Mouse (Mus musculus): ENCODE measurements at regions not wholly inside any gene's neighbourhood (a gene's known extent, or its start where the extent isn't known, plus 50 kb on each side); places are given as distances from the start of the nearest gene placed in this dataset.

GRCm38 (mm10) chr12:26143411-26143810, 271.6 kb downstream of the Rnf144a start:
- DNase-seq (ENCODE audit: low read depth, low spot score) = no peak

DNA sequence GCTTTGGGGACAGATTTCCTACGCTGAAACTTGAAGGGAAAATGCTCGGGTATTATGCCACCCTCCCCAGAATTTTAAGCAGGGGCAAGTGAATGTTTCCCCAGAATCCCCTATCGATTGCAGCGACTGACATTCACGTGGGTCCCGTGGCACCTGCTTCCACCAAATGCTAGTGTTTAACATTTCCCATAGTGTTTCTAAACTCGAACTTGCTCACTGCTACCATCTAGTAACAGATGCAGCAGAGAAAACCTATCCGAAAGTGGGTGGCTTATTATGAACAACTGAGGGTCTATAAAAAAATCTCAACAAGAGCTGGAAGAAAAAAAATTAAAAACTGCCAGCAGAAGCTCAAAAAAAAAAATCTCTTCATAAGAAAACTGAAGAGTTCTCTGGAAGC, 284.2 kb downstream of the Rnf144a start:
- DNase-seq (ENCODE audit: low read depth, low spot score) = peak; percentile 85

GRCm38 (mm10) chr12:26130011-26130410, 285.0 kb downstream of the Rnf144a start:
- no peak for DNase-seq (ENCODE audit: low read depth, low spot score)

GRCm38 (mm10) chr12:26129511-26129910, 285.5 kb downstream of the Rnf144a start:
- DNase-seq (ENCODE audit: low read depth, low spot score) = no peak

DNA sequence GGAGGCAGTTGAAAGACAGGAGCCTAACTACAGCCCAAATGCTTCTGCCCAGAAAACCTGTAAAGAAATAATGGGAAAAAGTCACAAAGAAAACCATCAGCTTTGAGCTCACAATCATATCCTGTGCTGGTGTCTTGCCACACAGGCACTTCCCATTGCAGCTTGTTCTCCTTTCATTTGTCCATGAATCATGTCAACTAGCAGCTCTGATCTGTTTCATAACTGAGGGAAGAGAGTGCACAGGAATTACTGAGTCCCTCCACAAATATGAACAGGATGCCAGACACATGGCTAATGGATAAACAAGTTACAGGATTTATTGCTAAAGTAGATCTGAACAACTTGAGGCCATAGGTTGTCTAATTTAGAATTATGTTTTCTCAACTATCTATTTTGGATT, 286.2 kb downstream of the Rnf144a start:
- no peak for DNase-seq (ENCODE audit: low read depth, low spot score)

DNA sequence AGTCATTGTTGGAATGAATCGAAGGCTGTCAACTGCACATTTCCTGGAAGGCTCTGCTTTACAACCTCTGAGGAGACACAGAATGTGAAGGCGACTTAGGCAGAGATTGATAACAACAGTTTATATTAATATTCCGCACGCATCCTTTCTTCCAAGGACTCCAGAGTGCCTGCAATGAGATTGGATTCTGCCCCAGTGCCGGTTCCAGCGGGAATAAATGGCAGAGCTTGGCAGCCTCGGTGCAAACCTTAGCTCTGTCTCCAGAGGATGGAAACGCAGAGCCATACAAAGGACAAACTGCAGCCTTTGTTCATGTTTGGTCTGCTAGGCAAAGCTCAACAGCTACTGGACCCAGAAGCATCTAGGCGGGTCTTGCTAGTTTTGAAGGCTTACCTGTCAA, 288.8 kb downstream of the Rnf144a start:
- DNase-seq (ENCODE audit: low read depth, low spot score) = no peak

- DNase-seq (ENCODE audit: low read depth, low spot score) = no peak
Measured at GRCm38 (mm10) chr12:26124211-26124610, 290.8 kb downstream of the Rnf144a start.

GRCm38 (mm10) chr12:26115339-26115912, 299.6 kb downstream of the Rnf144a start:
- DNase-seq (ENCODE audit: low read depth, low spot score) = no peak

- DNase-seq (ENCODE audit: low read depth, low spot score) = no peak
Measured at GRCm38 (mm10) chr12:26112166-26113019, 302.7 kb downstream of the Rnf144a start.

DNA sequence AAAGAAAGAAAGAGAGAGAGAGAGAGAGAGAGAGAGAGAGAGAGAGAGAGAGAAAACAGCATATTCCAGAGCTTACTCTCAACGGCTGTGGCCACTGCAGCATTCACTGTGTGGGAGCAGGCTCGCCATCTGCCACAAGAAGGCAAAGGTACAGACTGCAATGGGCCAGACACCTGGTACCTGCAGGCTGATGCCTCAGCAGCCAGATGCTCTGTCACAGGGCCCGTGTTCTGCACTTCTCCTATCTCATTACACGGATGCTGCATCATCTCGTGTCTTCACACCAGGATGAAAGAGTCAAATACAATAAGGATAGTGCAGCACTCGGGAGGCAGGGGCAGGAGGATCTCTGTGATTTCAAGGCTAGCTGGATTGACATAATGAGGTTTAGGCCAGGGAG, 305.2 kb downstream of the Rnf144a start:
- DNase-seq (ENCODE audit: low read depth, low spot score) = no peak

DNA sequence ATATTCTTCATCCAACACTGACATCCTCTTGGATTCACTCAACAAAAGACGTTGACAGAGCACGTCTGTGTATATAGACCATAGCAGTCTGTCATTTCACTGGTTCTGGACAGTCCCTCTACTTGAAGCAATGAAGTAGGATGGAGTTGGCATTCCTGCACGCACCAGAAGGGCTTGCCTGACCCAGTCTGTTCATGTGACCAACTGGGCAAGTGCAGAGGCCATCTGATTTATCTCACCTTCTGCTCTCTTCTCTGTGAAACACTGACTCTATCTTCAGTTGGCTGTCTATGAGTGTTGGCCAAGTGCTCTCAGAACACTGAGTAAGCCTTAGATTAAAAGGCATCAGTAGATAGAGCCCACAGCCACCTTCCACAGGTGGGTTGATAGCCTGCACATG, 310.7 kb downstream of the Rnf144a start:
- DNase-seq (ENCODE audit: low read depth, low spot score) = no peak

GRCm38 (mm10) chr12:26102384-26102783, 312.7 kb downstream of the Rnf144a start:
- DNase-seq (ENCODE audit: low read depth, low spot score) = peak; percentile 69

- no peak for DNase-seq (ENCODE audit: low read depth, low spot score)
Measured at GRCm38 (mm10) chr12:26100140-26100539, 314.9 kb downstream of the Rnf144a start.

GRCm38 (mm10) chr12:26099176-26099575, 315.9 kb downstream of the Rnf144a start:
- peak; percentile 74 for DNase-seq (ENCODE audit: low read depth, low spot score)

DNA sequence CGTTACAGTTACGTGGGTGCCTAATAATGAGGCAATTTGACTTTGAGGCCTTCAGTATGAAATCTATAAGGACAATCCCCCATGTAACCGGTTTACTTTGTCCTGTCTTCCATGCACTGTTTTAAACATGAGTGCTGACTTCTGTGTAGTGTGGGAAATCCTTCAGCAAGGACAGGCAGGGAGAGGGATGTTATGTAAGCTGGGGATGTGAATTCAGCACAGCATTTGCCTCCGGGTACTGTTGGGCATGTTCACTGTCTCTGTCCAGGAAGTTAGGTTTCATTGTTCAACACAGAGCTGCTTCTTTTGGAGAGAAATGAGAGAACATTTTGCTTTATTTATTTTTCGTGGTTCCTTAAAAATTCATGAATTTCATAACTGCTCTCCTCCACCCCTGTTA, 322.7 kb downstream of the Rnf144a start:
- no peak for DNase-seq (ENCODE audit: low read depth, low spot score)

GRCm38 (mm10) chr12:26091865-26092264, 323.2 kb downstream of the Rnf144a start:
- peak; percentile 55 for DNase-seq (ENCODE audit: low read depth, low spot score)

DNA sequence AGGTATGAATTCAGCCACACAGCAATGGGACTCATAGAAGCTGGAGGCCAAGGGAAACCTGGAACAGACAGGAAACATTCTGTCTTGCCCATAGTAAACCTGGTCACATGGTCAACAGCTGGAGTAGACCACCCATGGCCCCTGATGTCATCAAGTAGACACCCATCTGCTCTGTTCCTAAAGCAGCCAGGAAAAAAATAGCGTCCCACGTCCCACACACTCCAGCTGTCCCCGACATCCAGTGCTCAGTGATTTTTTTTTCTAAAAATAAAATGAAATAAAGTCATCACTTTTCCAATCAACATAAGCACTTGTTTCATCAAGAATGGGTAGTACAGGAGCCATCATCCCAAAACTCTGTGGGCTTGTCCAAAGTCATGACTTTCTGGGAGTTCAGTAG, 326.7 kb downstream of the Rnf144a start:
- DNase-seq (ENCODE audit: low read depth, low spot score) = peak; percentile 58

DNA sequence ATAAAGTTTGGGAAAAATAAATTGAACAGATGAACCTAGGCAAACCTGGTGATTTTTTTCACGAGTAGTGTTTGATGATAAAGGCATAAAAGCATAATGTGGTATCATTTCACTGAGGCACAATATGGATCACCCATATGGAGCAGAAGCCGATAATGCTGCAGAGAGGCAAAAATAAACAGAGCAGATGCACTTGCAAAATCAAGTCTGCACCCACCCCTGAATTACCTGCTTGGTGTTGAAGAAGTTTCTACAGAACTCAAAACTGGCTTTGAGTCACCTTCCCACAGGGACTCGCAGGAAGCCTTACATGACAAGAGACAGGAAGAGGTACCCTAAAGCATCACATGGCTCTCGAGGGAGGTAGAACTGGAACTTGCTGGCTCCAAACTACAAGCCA, 328.1 kb downstream of the Rnf144a start:
- DNase-seq (ENCODE audit: low read depth, low spot score) = peak; percentile 86

DNA sequence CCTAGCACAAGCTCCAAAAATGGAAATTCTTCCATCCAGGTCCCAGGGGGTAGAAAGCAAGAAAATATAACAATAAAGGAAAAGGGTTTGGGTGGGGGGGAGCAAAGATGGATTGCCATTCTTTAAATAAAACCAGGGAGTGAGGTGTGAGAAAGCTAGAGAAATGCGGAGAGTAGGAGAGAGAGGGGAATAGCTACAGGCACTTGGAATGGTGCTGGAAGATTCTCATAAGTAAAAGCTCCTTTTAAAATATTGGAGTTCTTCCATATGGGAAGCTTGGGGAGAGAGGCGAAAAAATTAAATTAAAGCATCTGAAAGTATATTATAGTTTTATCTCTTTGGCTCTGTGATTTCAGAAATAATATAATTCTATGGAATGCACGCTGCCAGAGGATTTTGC, 328.6 kb downstream of the Rnf144a start:
- DNase-seq (ENCODE audit: low read depth, low spot score) = peak; percentile 58

DNA sequence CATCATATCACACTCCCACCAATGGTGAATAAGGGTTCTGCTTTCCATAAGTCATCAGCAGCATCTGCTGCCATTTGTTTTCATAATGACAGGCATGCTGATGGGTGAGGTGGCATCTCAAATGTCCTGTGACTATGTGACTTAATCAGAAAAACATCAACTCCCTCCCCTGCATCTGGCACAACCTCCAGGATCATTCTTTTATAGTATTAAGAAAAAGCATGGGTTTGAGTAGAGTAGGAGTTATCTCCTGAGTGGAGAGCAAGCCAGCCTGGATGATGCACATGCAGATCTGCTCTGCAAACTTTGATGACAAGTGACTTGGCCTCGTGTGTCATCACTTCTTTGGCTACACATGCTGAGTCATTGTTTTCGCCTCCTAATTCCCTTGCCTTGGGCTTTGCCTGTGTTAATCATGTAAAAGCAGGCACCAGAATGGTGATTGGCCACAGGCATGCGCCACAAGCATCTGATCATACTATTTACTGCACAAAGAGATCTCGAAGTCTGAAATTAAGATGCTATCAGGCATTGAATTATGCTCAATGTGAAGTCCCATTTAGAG, 335.9 kb downstream of the Rnf144a start:
- no peak for DNase-seq (ENCODE audit: low read depth, low spot score)

- DNase-seq (ENCODE audit: low read depth, low spot score) = no peak
Measured at GRCm38 (mm10) chr12:26075638-26076254, 339.3 kb downstream of the Rnf144a start.

GRCm38 (mm10) chr12:26072180-26072579, 342.9 kb downstream of the Rnf144a start:
- no peak for DNase-seq (ENCODE audit: low read depth, low spot score)
